Mouse (Mus musculus) inflammation-experienced regulatory T-cells, adult 6 months (primary cell): ENCODE results near the gene Rfc2. TPM values are rescaled to one million over a fixed set of nuclear protein-coding genes. Genes with fewer than 3 reads are reported as not detected.

Experiments used
- ATAC-seq: one replicate; pipeline ENCODE4 v1.8.0; 2017
- polyA plus RNA-seq, 3 experiments: library from polyadenylated mRNA; unstranded; fragments of 100-300 nt; shearing (Covaris generic); gene quantifications; one replicate each; pipeline ENCODE4 v1.2.1; 2017

Rfc2 gene
- 100 to 1,000 TPM; 140 to 223 (median 144) TPM for polyA plus RNA-seq

GRCm38 (mm10) chr5:134581146-134581545 is at the start of gene Rfc2:
Gene Rfc2, plus strand, starts transcription at chr5:134581366.
- ATAC-seq, result no peak

DNA sequence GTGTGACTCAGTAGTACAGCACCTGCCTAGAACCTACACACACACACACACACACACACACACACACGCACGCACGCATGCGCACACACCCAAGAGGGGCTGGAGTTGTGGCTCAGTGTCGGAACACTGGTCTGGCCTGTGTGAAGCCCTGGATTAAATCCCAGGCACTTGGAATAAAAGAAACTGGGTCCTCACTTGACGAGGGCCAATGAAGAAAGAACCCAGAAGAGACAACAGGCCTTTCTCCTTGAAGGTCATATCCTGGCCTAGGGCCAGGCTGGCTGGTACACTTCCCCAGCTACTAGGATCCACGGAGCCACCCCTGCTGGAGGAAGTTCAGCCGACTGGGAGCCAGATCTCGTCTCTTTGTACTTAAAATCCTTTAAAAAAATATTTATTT is 49.6 kb upstream of the Rfc2 start:
- ATAC-seq, result no peak

DNA sequence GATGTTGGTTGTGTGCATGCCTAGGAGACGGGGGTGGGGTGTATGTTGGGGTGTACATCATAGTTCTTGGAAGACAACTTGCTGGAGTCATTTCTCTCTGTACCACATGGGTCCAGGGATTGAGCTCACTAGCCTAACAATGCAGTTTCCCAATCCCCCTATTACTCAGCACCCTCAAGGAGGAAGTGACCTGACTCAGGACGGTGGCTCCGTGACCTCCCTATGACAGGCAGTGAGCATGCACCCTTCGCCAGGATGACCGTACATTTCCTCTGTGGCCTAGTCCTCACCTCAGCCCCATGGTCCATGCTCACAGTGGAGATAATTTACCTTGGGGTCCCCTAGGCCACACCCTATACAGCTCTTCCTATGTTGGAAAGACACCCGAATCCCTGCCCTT is 48.7 kb upstream of the Rfc2 start:
- ATAC-seq, result no peak

DNA sequence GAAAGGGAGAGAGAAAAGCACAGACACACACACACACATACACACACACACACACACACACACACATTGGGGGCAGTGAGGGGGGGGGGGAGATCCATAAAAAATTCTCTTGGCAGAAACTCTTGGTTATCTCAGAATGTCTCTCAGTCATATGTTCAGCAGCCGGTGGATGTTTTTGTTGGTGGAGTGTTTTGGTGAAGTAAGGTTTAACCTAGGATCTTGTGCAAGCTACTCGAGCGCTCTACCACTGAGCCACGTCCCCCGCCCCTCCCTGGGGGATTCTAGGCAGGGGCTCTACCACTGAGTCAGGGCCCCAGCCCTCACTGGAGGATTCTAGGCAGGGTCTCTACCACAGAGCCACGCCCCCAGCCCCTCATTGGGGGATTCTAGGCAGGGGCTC is 45.1 kb upstream of the Rfc2 start:
- no peak for ATAC-seq

DNA sequence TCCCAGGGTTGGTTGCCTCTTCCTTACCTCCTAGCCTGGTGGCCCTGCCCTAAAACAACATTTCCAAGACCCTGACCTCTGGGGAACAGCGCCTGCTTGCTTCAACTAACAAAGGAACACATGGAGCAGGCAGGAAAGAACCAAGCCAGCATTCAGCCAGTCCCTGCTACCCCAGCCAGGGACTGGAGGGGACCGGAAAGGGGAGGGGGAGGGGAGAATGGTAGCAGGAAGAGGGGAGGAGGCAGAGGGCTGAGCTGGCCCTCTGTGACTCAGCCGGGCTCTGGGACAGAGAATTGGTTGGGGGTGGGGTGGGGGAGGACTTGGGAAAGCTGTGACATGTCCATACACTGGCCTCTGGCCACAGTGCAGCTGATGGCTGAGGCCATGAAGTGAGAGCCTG is 41.3 kb upstream of the Rfc2 start:
- peak; percentile 92 for ATAC-seq

GRCm38 (mm10) chr5:134540881-134541280 is 40.3 kb upstream of the Rfc2 start:
- no peak for ATAC-seq

GRCm38 (mm10) chr5:134541640-134542039 is 39.5 kb upstream of the Rfc2 start:
- no peak for ATAC-seq

DNA sequence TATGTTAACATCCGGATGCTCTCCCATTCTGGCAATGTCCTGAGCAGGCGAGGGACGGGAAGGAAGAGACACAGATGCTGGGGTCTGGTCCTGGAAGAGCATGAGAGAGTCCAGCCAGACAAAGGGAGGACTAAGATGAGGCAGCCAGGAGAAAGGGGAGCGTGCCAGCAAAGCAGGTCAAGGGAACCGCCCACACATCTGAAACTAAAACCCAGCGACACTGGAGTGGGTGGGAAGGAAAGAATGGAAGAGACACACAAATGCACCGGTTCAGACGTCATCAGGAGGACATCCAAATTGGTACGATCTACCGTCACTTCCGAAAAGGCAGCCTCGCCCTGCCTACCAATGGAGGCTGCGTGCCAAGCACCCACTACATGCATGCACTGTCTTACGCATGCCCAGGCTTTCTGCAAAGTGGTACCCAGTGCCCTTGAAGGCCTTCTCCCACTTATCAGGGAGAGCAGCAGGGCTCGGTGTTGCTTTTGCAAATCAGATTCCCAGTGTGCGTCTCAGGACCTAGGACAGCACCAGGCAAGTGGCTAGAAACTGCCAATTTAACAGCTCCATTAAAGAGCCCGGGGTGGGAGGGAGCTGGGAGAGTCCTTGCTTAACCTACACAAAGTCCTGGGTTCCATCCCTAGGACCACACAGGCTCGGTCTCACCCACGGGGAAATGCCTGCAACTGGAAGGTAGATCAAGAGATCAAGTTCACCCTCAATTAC is 36.5 kb upstream of the Rfc2 start:
- ATAC-seq, result no peak

DNA sequence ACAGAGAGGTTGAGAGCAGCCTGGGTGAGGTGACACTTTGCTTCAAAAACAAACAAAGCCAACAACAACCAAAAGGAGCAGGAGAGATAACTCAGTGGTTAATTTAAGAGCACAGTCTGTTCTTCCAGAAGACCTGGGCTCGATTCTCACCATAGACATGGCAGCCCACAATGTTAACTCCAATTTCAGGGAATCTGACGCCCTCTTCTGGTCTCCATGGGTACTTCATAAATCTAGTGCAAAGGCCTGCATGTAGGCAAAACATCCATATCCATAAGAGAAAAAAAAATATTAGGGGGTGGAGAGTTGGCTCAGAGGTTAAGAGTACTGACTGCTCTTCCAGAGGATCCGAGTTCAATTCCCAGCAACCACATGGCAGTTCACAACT is 35.9 kb upstream of the Rfc2 start:
- no peak for ATAC-seq

DNA sequence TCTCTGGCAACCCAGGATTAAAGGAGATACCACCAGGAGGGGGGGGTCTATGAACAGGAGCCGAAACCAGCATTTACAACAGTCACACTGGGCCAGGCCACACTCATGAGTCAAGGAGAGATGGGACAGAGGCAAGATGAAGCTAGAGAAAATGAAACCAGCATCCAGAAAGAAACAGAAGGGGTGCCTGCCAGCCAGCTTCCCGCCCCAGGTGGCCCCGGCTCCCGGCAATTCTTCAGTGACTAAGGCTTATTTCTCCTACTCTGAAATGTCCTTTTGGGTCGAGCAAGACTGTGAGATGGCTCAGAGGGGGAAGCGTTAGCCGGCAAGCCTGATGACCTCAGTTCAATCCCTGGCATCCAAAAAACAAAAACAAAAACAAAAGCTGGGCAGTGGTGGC is 34.4 kb upstream of the Rfc2 start:
- no peak for ATAC-seq

DNA sequence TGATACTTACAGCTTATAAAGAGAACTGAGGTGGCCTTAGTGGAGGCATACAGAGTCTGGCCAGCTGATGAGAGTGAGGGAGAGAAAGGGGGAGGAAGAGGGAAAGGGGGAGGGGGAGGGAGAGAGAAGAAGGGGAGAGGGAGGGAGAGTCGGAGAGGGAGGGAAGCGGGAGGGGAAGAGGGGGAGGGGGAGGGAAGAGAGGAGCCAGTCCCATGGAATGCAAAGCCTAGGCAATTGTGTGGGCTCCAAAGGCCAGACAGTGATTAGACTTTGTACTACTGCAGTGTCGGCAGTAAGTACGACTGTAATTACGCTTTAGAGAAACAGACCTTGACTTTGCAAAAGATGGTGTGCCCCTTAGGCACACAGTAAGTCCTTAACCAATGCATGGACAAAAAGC is 32.9 kb upstream of the Rfc2 start:
- ATAC-seq, result no peak

DNA sequence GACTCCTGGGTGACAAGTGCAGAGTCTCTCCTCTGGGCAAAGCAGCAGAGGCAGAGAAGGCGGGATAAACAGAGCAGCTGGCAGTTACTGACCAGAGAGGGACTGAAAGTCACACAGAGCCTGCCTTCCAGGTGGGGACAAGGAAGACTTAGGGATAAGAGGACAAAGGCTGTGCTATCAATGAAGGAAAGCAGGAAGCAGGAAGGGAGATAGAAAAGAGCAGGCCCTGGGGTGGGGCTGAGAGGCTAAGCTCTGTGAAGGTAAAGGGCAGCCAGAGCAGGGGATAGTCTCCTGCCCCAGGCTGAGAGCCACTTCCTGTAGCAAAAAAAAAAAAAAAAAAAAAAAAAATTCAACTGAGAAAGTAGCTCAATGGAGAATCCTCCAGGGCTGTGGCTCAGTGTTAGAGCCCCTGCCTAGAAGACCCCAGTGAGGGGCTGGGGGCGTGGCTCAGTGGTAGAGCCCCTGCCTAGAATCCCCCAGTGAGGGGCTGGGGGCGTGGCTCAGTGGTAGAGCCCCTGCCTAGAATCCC is 31.5 kb upstream of the Rfc2 start:
- no peak for ATAC-seq

DNA sequence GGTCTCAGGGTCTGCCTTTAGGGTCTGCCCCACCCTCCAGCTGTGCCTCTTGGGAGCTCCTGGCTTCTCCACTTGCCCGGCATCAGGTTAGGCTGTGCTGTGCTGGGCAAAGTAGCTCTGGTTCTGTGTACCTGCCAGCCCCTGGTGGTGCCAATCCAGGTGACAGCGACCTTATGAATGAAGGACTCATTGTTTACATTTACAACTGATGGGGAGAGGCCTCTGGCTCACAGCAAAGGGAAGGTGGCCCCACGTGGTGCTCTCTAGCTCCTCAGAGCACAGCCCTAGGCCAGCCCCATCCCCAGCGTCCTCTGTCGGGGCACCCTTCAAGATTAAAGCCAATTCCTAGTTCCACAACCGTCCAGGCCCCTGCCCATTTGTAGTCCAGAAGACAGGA is 30.3 kb upstream of the Rfc2 start:
- no peak for ATAC-seq

DNA sequence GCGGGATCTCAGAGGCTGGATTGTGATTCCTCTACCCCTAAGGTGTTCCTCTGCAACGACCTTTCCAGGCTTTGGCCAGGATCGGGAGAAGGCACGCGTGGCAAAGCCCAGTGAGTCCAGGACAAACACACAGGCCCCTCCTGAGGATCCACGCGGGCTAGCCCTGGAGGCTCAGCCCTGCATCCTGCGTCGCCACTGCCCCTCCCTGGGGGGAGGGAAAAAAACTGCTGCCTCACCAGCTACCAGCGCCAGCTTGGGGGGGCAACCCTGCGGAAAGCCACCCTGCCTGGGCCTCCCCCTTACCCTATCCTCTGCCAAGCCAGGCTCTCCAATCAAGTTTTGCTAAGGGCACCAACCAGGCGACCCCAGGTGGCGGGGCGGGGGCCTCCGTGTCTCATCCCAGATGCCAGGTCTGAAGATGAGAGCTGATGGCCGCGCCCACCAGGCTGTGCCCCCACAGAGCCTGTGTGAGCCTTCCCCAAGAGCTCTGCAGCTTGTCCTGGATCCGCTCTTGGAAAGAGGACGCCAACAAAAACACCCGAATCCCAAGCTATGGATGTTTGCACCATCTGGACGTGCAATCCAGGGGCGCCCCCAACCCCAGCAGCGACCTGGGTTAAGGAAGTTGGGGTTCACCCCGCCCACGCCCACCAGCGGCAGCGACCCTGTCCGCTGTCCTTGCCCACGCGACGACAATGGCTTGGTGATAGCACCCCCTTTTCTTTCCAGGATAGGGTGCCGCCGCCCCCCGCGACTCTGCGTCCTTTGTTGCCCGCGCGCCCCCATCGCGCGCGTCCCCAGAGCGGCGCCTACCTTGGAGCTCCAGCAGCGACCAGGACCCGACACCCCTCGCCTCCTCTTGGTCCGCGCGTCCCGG is 29.7 kb upstream of the Rfc2 start:
- peak; percentile 9 for ATAC-seq

- peak; percentile 91 for ATAC-seq
These were observed 28.8 kb upstream of the Rfc2 start, which contains the start of gene Clip2 for GRCm38 (mm10) chr5:134552110-134552972. Gene Clip2, minus strand, starts transcription at chr5:134552434.

DNA sequence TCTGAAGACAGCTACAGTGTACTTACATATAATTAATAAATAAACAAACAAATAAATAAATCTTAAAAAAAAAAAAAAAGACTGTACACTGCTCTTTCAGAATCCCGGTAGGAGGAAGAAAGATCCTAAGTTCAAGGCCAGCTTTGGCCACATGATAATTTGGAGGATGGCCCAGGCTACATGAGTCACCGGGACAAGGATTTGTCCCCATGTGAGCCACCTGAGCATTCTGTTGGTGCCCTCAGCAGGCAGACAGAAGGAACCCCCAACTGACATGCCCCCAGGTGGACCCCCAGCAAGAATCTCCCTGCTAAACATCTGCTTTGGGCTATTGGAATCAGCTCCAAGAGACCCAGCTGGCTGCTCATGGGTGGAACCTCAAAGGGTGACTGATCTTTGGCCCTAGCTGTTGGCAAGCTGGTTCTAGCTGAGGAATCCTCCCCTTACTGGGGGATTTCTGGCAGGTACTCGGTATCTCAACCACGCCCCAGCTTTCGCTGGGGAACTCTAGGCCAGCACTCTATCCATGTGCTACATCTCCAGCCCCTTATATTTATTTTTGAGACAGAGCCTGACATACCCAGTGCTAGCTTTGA is 27.1 kb upstream of the Rfc2 start:
- ATAC-seq, result no peak

DNA sequence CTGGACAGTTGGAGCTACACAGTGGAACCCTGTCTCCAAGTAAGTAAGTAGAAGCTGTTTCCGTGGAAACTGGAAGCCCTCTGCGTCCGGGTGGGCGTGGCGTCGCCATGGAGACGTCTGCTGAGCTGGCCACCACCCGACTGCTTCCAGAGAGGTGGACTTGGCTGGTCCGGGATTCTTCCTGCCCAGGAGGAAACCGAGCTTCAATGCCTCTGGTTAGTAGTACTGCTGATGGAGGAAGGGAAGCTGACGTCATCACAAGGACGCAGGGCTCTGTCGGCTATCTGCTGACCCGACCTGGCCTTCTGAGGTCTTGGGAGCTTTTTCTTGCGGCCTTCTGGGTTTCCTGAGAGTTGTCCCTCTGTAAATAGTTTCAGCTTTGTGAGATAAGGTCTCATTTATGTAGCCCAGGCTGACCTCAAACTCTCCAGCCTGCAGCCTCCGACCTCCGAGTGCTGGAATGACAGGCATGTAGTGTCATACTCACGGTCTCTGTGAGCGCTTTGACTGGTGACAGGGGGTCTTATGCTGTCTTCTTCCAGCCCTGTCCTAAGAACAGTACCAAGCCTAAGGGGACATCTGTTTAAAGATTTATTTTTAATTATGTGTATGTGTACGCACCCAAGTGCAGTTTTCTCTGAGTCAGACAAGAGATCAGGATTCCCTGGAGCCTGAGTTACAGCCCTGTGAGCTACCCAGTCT is 25.6 kb upstream of the Rfc2 start:
- no peak for ATAC-seq

GRCm38 (mm10) chr5:134560071-134560449 is 21.1 kb upstream of the Rfc2 start, which contains the start of gene Syna:
Gene Syna, minus strand, starts transcription at chr5:134560171.
- ATAC-seq, result no peak

- no peak for ATAC-seq
These were observed 20.6 kb upstream of the Rfc2 start for GRCm38 (mm10) chr5:134560450-134561171.

GRCm38 (mm10) chr5:134564272-134564671 is 16.9 kb upstream of the Rfc2 start:
- no peak for ATAC-seq

- no peak for ATAC-seq
These were observed 15.5 kb upstream of the Rfc2 start for GRCm38 (mm10) chr5:134565696-134566095.
